Mouse (Mus musculus): ENCODE data around the gene Mlst8. TPM values are rescaled to one million over a fixed set of nuclear protein-coding genes. Genes with fewer than 3 reads are reported as not detected.

Gene Mlst8
- total and polyA plus RNA-seq, 3 experiments = 10.0 to 24.7 (median 14.0) TPM

DNA sequence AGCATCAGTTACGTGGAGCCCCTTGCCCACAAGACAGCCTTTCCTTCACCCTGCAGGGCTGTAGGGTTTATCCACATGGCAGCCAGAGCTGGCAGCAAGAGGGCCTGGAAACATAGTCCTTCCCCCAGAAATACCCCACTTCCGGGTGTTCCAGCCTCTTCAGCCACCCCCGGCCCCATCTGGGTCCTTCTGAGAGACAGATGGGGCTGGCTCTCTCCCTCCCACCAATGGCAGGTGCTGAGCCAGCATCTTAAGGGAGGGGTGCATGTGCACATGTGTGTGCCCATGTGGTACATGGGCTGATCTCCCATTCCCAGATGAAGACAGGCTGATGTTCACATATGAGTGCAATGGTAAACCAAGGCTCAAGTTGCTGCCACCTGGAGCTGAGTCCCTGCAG, 16.6 kb upstream of the Mlst8 start:
- dilution Hi-C loops (cut with MboI; ENCODE audit: extremely low pct_ligation_motif_present, extremely low pct_unique_long_range_greater_than_20kb, low sequenced_read_pairs) = no loop called here
- in situ Hi-C loops (cut with MboI; ENCODE audit: low pct_ligation_motif_present, low pct_unique_long_range_greater_than_20kb, low sequenced_read_pairs) = no loop called here

GRCm38 (mm10) chr17:24494627-24495335, 15.9 kb upstream of the Mlst8 start:
- Histone ChIP-seq H3K36me3 (replicated peaks in 1 of 2; ENCODE audit: control insufficient read depth in 1 of 2, insufficient read depth in 1 of 2, low read length in 1 of 2) (no peaks in the 10 kb centered on the region), H3K4me3 (replicated peaks in 1 of 3; ENCODE audit: low read depth in 2 of 3, low read length in 2 of 3, poor library complexity in 1 of 3) (no peak overlapping the region), H3K79me2 (replicated peaks; ENCODE audit: control insufficient read depth, extremely low read depth, insufficient read depth, poor library complexity, severe bottlenecking) (no peaks in the 10 kb centered on the region), H3K9me3 (replicated peaks; ENCODE audit: low read length) (no peaks in the 10 kb centered on the region), H3K9ac (ENCODE audit: insufficient read depth, low read depth) (no peak overlapping the region), H3K27ac (ENCODE audit: insufficient read depth, low read depth) (no peak overlapping the region), H3K27me3 (replicated peaks) (peaks cover 30% of the 10 kb centered on the region), H3K4me1 (ENCODE audit: control insufficient read depth in 1 of 2, insufficient read depth in 2 of 2) (no peaks in the 10 kb centered on the region), H3K4me2 (ENCODE audit: insufficient read depth, low read depth, poor library complexity, severe bottlenecking) (no peak overlapping the region)
- TF ChIP-seq NELFE (IDR thresholded peaks at IDR 0.05; ENCODE audit: low read depth, low read length) = 0 out of 2 replicates have a peak, but pooled peaks have one; percentile 23
- TF ChIP-seq ZC3H11A (IDR thresholded peaks at IDR 0.05; ENCODE audit: low read depth, low read length) = 0 out of 2 replicates have a peak, but pooled peaks have one; percentile 20
- no peak for TF ChIP-seq MEF2A (IDR thresholded peaks at IDR 0.05; ENCODE audit: borderline replicate concordance, low read depth, low read length)
- TF ChIP-seq RAD21 (IDR thresholded peaks at IDR 0.05; ENCODE audit: low read depth, low read length) = peak; percentile 78
- TF ChIP-seq SMC3 (IDR thresholded peaks at IDR 0.05; ENCODE audit: low read depth, low read length) = peak; percentile 68
- TF ChIP-seq CTCF (conservative IDR thresholded peaks at IDR 0.05 in 1 of 2, IDR thresholded peaks at IDR 0.05 in 1 of 2; ENCODE audit: low read depth in 2 of 2, low read length in 2 of 2) = peak; percentile 64 to 85
- peak; percentile 66 for DNase-seq (ENCODE audit: extremely low read depth)
- dilution Hi-C loops (cut with MboI; ENCODE audit: extremely low pct_ligation_motif_present, extremely low pct_unique_long_range_greater_than_20kb, low sequenced_read_pairs) (no loop called here), in situ Hi-C loops (cut with MboI; ENCODE audit: low pct_ligation_motif_present, low pct_unique_long_range_greater_than_20kb, low sequenced_read_pairs) (no loop called here)

More for the DNA sequence above, 16.6 kb upstream of the Mlst8 start:
- Histone ChIP-seq H3K4me3 (replicated peaks in 1 of 3; ENCODE audit: low read depth in 2 of 3, low read length in 2 of 3, poor library complexity in 1 of 3) (no peak overlapping the region), H3K9ac (ENCODE audit: insufficient read depth, low read depth) (no peak overlapping the region), H3K27me3 (replicated peaks) (peaks cover 24% of the 10 kb centered on the region), H3K27ac (ENCODE audit: insufficient read depth, low read depth) (no peak overlapping the region), H3K4me1 (ENCODE audit: control insufficient read depth in 1 of 2, insufficient read depth in 2 of 2) (no peaks in the 10 kb centered on the region), H3K36me3 (replicated peaks in 1 of 2; ENCODE audit: control insufficient read depth in 1 of 2, insufficient read depth in 1 of 2, low read length in 1 of 2) (no peaks in the 10 kb centered on the region), H3K79me2 (replicated peaks; ENCODE audit: control insufficient read depth, extremely low read depth, insufficient read depth, poor library complexity, severe bottlenecking) (no peaks in the 10 kb centered on the region), H3K4me2 (ENCODE audit: insufficient read depth, low read depth, poor library complexity, severe bottlenecking) (no peak overlapping the region), H3K9me3 (replicated peaks; ENCODE audit: low read length) (no peaks in the 10 kb centered on the region)
- no peak for DNase-seq (ENCODE audit: extremely low read depth)
- TF ChIP-seq EP300 (IDR thresholded peaks at IDR 0.05; ENCODE audit: low read length) = no peak
- no peak for TF ChIP-seq MEF2A (IDR thresholded peaks at IDR 0.05; ENCODE audit: borderline replicate concordance, low read depth, low read length)
- TF ChIP-seq ZNF384 (IDR thresholded peaks at IDR 0.05; ENCODE audit: low read depth, low read length) = no peak
- TF ChIP-seq TCF12 (IDR thresholded peaks at IDR 0.05; ENCODE audit: low read depth, low read length) = no peak
- no peak for TF ChIP-seq MYC (IDR thresholded peaks at IDR 0.05; ENCODE audit: low read depth, low read length)
- no peak for TF ChIP-seq ZMIZ1 (IDR thresholded peaks at IDR 0.05; ENCODE audit: low read depth, low read length)
- TF ChIP-seq JUND (conservative IDR thresholded peaks at IDR 0.05; ENCODE audit: low read depth, low read length) = no peak
- TF ChIP-seq TBP (conservative IDR thresholded peaks at IDR 0.05; ENCODE audit: low read depth, low read length) = no peak
- TF ChIP-seq CTCF (conservative IDR thresholded peaks at IDR 0.05 in 1 of 2, IDR thresholded peaks at IDR 0.05 in 1 of 2; ENCODE audit: low read depth in 2 of 2, low read length in 2 of 2) = no peak
- TF ChIP-seq SIN3A (IDR thresholded peaks at IDR 0.05; ENCODE audit: low read length) = no peak
- TF ChIP-seq ETS1 (conservative IDR thresholded peaks at IDR 0.05; ENCODE audit: low read depth, low read length) = no peak
- no peak for TF ChIP-seq NELFE (IDR thresholded peaks at IDR 0.05; ENCODE audit: low read depth, low read length)
- no peak for TF ChIP-seq ZKSCAN1 (IDR thresholded peaks at IDR 0.05; ENCODE audit: borderline replicate concordance, low read depth, low read length)
- no peak for TF ChIP-seq HCFC1 (IDR thresholded peaks at IDR 0.05; ENCODE audit: low read depth, low read length)
- TF ChIP-seq MAX (IDR thresholded peaks at IDR 0.05; ENCODE audit: low read length) = no peak
- no peak for TF ChIP-seq UBTF (IDR thresholded peaks at IDR 0.05; ENCODE audit: low read depth, low read length)
- no peak for TF ChIP-seq IRF4 (IDR thresholded peaks at IDR 0.05; ENCODE audit: low read depth, low read length)
- no peak for TF ChIP-seq E2F4 (IDR thresholded peaks at IDR 0.05; ENCODE audit: insufficient replicate concordance, low read depth, low read length)

All from CH12.LX (cell line).